17 mouse cellular contexts compared by ENCODE assay signal in the genomic region with DNA sequence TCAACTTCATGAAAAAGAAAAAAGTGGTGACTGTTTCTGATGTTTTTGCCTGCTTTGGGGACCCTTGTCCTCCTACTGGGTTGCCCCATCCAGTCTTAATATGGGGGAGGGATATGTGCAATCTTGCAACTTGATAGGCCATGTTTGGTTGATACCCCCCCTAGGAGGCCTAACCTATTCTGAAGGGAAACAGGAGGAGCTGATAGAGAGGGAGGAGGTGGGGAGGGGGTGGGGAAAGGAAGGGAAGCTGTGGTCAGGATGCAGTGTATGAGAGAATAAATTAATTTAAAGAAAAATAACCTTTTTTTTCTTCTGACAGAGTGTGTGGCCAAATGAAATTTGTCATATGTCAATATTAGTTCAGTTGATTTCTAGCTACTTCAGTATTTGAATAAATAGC.
"Had no signal": no experiment of that assay in that cellular context is flagged by ENCODE, and none has a peak within 500 bp of the region (broad histone marks: within the 10 kb centered on the region; RNA-seq: fewer than 3 reads in every experiment).

No protein-coding gene starts in this region.

- H3K36me3 ChIP-seq: liver, embryonic 13.5 days; midbrain, embryonic 13.5 days; neural tube, embryonic 12.5 days; neural tube, embryonic 15.5 days; stomach, embryonic 15.5 days had no signal

- H3K4me1 ChIP-seq: midbrain, embryonic 13.5 days; neural tube, embryonic 12.5 days; neural tube, embryonic 15.5 days had no signal

- DNase-seq: kidney, adult 2 months; kidney, postnatal 25 days; liver, embryonic 13.5 days; lung, adult 2 months; lung, postnatal 14 days; lung, postnatal 4 days; right cerebral cortex, postnatal 14 days; spleen, adult 18-20 months; thymus, postnatal 36 days had no signal

- H3K4me2 ChIP-seq: liver, embryonic 13.5 days; midbrain, embryonic 13.5 days; neural tube, embryonic 12.5 days; neural tube, embryonic 15.5 days; stomach, embryonic 15.5 days had no signal

- H3K4me3 ChIP-seq: layer of hippocampus, adult 2 months; left cerebral cortex, adult 2 months; liver, embryonic 13.5 days; midbrain, embryonic 13.5 days; neural tube, embryonic 12.5 days; neural tube, embryonic 15.5 days; stomach, embryonic 15.5 days had no signal

- H3K9me3 ChIP-seq: liver, embryonic 13.5 days; midbrain, embryonic 13.5 days; neural tube, embryonic 12.5 days; neural tube, embryonic 15.5 days; stomach, embryonic 15.5 days had no signal

- H3K27ac ChIP-seq: kidney, postnatal 0 days; layer of hippocampus, adult 2 months; left cerebral cortex, adult 2 months; liver, embryonic 13.5 days; midbrain, embryonic 13.5 days; neural tube, embryonic 12.5 days; neural tube, embryonic 15.5 days; stomach, embryonic 15.5 days had no signal

- H3K9ac ChIP-seq: liver, embryonic 13.5 days; midbrain, embryonic 13.5 days; neural tube, embryonic 12.5 days; neural tube, embryonic 15.5 days; stomach, embryonic 15.5 days had no signal

- H3K27me3 ChIP-seq: liver, embryonic 13.5 days; midbrain, embryonic 13.5 days; neural tube, embryonic 12.5 days; neural tube, embryonic 15.5 days; stomach, embryonic 15.5 days had no signal

- ATAC-seq: midbrain, embryonic 13.5 days; midbrain, embryonic 16.5 days had no signal
